Mouse (Mus musculus): ENCODE measurements around the gene Camsap1.

GRCm38 (mm10) chr2:25986601-25987000 lies 3.5 kb upstream of the Camsap1 start:
- TF ChIP-seq POLR2A (IDR thresholded peaks at IDR 0.05; ENCODE audit: borderline replicate concordance, insufficient read depth, low read length), result no peak
- no peak for TF ChIP-seq CTCF (IDR thresholded peaks at IDR 0.05; ENCODE audit: borderline replicate concordance, insufficient read depth, low read depth, low read length)
